Mouse (Mus musculus) frontal cortex, postnatal 25 days (tissue): ENCODE data around the gene Dus1l.
"Not testable (repeated sequence)": the region's sequence is repeated elsewhere in the genome, so short reads cannot be mapped to it uniquely, and the experiment has no call there.

ENCODE experiments used
- DNase-seq, 2 experiments: peaks; one replicate each; pipeline ENCODE4 v3.0.0; 2022; ENCODE audit warnings: low spot score in 2 of 2

Gene Dus1l

DNA sequence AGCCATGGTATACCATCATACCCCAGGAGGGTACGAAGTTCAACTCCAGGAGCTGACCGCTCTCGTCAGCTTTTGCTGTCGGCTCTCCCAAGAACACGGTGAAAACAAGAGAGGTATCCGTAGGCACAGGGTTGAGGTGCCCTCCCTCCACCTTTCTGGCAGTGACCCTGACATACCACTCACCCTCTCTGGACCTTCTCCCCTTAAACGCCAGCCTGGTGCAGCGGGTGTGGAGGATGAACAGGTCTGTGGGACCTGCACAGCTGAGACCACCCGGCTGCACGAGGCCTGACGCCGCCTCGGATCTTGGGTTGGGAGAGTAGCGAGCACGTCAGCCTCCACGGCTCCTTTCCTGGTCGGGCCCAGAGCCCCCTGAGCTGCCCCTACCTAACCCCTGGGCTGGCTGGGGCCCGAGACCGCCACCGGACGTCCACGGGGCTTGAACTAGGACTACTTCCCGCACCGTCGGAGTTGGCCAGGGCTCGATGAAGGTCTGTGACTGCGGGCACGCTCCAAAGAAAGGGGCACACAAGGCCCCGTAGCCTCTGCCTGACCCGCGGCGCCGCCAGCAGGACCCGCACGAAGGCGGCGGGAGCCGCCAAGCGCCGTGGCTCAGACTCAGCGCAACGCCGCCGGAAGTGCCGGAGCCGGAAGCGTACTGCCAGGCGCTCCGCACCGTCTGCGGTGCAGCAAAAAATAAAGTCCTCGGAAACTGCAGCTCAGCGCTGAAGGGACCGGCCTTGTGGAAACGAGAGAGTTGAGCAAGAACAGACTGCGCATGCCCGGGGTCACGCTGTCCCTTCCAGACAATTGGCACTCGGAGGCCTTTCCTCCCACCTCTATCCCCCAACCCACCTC, at the start of gene Dus1l:
Gene Dus1l (minus strand): TSS at position 648 of the 858 bp plus-strand sequence.
- DNase-seq: peak; percentile 98 to 99

- DNase-seq: no peak
These were observed 48.1 kb upstream of the Dus1l start for GRCm38 (mm10) chr11:120844329-120844728.

- no peak for DNase-seq
These were observed 37.5 kb upstream of the Dus1l start for GRCm38 (mm10) chr11:120833555-120834280.

DNA sequence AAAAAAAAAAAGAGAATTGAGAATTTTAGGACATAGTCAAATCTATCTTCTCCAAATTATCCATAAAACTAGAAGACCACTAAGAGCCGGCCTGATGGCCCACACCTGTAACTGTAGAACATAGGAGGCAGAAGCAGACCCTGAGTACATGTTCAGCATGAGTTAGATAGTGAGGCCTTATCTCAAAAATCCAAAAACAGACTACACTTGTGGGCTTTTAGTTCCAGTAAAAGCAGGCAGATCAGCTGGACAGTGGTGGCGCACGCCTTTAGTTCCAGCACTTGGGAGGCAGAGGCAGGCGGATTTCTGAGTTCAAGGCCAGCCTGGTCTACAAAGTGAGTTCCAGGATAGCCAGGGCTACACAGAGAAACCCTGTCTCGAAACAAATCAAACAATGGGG, 36.8 kb upstream of the Dus1l start:
- not testable (repeated sequence) for DNase-seq

- DNase-seq: no peak
These were observed 35.6 kb upstream of the Dus1l start for GRCm38 (mm10) chr11:120831659-120832440.

DNA sequence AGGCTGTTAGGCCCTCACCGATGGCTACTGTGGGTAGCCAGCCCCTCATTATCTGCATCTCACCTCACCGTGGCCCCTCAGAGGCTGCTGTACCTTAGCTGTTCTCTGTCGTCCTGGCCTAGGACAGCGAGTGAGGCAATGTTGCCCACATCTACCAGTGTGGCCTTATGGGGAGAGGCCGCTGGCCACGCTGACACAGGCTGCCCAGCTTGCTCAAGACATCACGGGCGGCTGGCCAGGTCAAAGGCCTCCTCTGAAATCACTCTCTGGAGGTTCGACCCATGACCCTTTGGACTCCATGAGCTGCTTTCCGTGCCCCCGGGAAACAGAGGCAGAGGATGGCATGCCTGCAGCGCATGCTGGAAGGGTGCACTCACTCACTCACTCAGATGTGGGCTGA, 34.5 kb upstream of the Dus1l start:
- DNase-seq: no peak

- no peak for DNase-seq
These were observed 33.7 kb upstream of the Dus1l start for GRCm38 (mm10) chr11:120829757-120830532.

GRCm38 (mm10) chr11:120828416-120828815, 32.2 kb upstream of the Dus1l start:
- DNase-seq: no peak

DNA sequence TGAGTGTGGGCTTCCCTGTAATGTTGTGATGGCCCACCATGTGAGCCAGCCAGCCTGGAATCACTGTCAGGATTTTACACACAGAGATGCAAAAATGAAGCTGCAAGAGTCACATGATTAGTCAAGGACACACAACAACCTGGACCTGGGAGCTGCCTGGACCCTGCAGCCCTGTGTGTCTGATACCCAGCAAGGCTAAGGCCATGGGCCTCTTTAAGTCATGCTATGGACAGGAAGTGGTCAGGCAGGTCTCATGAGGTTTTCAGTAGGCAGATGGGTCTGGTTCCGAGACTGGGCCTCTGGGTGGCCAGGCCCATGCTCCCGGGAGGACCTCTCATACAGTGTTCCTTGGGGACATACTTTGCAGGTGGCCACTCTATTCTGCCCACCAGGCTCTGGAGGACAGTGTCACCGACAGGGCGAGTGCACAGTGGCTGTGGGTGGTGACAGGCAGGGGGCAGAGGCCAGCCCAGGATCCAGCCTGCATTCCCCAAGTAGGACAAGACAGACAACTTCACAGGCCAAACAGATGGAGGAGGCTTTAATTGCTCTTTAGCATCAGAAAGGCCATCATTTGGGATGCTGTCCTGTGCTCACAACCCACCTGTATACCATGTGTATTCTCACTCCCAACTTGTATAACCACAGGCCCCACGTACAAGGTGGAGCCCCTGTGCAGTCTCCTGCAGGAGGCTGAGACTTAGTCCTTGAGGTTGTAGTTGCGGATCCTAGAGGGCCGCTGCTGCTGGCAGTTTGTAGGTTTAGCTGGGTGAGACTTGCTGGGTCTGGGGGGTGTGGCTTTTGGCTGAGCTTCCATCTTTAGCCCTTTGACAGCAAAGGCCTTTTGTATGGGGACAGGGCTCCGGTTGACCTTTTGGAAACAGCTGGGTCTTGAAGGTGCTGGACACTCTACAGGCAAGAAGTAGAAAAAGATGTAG, 30.1 kb upstream of the Dus1l start:
- DNase-seq: no peak

DNA sequence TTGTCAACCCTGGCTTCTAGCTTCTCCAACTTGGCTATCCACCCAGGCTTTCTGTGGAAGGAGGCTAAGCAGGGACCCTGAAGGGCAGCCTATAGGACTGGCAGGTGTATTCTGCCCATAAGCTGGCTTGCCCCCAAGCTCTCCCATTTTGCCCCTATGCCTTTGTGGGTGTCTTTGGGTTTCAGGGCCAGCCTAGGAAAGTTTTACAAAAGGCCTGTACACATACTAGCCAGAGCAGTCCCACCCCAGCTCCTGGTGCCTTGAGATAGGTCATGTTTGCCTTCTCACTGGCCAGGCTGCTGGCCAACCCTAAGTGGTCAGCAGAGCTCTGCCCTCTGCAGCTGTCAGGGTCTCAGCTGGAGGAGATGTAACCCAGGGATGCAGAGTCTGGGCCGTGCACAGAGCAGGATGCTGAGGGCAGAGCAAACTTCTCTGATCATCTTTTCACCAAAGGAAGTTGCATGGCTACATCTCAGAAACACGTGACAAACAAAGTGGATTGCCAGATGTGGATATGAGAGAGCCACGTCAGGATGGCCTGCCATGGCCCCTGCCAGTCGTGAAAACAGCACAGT, 29.2 kb upstream of the Dus1l start:
- no peak for DNase-seq

DNA sequence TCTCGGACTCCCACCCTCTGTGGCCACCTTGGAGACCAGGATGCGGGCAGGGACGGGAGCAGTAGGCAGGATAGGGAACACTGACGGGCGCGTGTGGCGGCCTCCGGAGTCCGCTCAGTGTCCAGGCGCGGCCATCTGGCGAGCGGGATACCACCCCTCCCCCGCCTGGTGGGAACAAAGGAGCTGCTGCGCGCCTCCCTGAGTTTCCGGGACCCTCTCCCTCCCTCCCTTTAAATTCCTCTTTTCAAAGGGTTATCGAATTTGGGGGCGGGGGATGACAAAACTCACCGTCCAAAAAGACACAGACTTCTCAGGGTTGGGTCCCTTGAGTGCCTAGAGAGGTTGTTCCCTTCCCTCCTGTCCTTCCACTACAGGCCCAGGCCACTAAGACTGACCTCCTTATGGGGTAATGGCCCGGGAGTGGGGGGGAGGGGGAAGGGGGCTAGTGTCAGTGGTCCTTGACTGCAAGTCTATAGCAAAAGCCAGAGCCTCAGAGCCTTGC, 28.6 kb upstream of the Dus1l start:
- no peak for DNase-seq

GRCm38 (mm10) chr11:120823956-120824786, 28.0 kb upstream of the Dus1l start, which contains the start of gene Fasn:
Gene Fasn (minus strand): TSS chr11:120824547.
- peak; percentile 95 to 97 for DNase-seq

GRCm38 (mm10) chr11:120823551-120823947, 27.3 kb upstream of the Dus1l start:
- no peak for DNase-seq

GRCm38 (mm10) chr11:120822831-120823550, 26.8 kb upstream of the Dus1l start:
- DNase-seq: no peak

DNA sequence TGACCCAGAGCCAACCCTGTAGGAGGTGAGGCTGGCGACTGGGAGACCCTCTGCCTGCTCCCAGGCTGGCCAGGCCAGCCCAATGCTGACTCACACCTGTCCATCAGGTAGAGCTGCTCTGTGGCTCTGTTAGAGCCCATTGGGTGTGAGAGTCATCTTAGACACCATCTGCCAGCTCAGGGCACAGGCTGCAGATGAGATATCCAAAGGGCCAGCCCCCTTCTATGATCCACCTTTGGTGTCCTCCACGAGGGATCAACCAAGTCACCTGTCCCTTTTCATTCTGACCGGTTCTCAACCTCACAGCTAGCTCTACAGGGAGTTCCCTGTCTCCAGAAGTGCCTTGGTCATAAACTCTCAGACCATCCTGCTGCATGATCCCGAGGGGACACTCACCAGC, 26.1 kb upstream of the Dus1l start:
- DNase-seq: no peak

GRCm38 (mm10) chr11:120821076-120821922, 25.1 kb upstream of the Dus1l start:
- no peak for DNase-seq

- no peak for DNase-seq
These were observed 24.3 kb upstream of the Dus1l start for GRCm38 (mm10) chr11:120820546-120820945.
